In the genomic region with DNA sequence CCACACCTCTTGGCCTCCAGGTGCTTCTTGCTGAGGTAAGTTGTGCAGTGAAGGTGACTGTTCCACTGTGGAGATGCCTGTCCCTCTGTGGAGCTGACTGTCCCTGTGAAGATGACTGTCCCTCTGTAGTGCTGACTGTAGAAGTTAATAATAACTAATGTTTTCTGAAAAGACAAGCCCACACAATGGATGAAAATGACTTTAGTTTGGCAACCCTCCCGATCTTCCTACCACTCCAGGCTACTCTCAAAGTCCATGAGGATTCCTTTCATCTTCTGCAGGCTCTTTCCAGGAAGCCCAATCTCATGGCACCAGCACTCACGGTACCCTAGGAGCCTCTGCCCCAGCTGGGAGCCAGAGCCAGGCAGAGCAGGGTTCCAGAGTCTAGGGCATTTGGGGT, we compare ENCODE assay signal across 34 mouse cellular contexts. TPM values are rescaled to one million over a fixed set of nuclear protein-coding genes. Genes with fewer than 3 reads are reported as not detected.
"Had no signal": no experiment of that assay in that cellular context is flagged by ENCODE, and none has a peak within 500 bp of the region (broad histone marks: within the 10 kb centered on the region; RNA-seq: fewer than 3 reads in every experiment).

No protein-coding gene starts in this region.

- DNase-seq: left cerebral cortex, postnatal 4 days; liver; liver, embryonic 13.5 days; liver, postnatal 0 days; lung, adult 18-20 months; lung, adult 2 months; lung, embryonic 14.5 days; lung, postnatal 10 days; lung, postnatal 14 days; lung, postnatal 36 days; lung, postnatal 4 days had no signal

- H3K4me3 ChIP-seq: limb, embryonic 12.5 days; limb, embryonic 13.5 days; limb, embryonic 15.5 days; liver, embryonic 12.5 days; liver, embryonic 13.5 days; liver, embryonic 15.5 days; lung, embryonic 15.5 days; megakaryocyte, embryonic 14.5 days; midbrain, embryonic 12.5 days; midbrain, embryonic 13.5 days; myocyte; neural tube, embryonic 12.5 days; neural tube, embryonic 13.5 days had no signal

- H3K36me3 ChIP-seq: limb, embryonic 12.5 days; limb, embryonic 13.5 days; limb, embryonic 15.5 days; liver, embryonic 12.5 days; liver, embryonic 13.5 days; liver, embryonic 15.5 days; lung, embryonic 15.5 days; midbrain, embryonic 12.5 days; midbrain, embryonic 13.5 days; neural tube, embryonic 12.5 days; neural tube, embryonic 13.5 days had no signal

- H3K9me3 ChIP-seq: limb, embryonic 12.5 days; limb, embryonic 13.5 days; limb, embryonic 15.5 days; liver, embryonic 12.5 days; liver, embryonic 13.5 days; liver, embryonic 15.5 days; lung, embryonic 15.5 days; megakaryocyte, embryonic 14.5 days; midbrain, embryonic 12.5 days; midbrain, embryonic 13.5 days; neural tube, embryonic 12.5 days; neural tube, embryonic 13.5 days had no signal

- H3K4me1 ChIP-seq: limb, embryonic 15.5 days; lung, embryonic 15.5 days had no signal

- H3K9ac ChIP-seq: limb, embryonic 12.5 days; limb, embryonic 13.5 days; limb, embryonic 15.5 days; liver, embryonic 12.5 days; liver, embryonic 13.5 days; liver, embryonic 14.5 days; liver, embryonic 15.5 days; liver, postnatal 0 days; lung, embryonic 14.5 days; lung, embryonic 15.5 days; midbrain, embryonic 12.5 days; neural tube, embryonic 12.5 days; neural tube, embryonic 13.5 days had no signal

- H3K27me3 ChIP-seq: lung, embryonic 15.5 days; neural tube, embryonic 12.5 days had no signal

- H3K4me2 ChIP-seq: limb, embryonic 12.5 days; limb, embryonic 13.5 days; limb, embryonic 15.5 days; liver, embryonic 11.5 days; liver, embryonic 12.5 days; liver, embryonic 13.5 days; liver, embryonic 15.5 days; lung, embryonic 14.5 days; lung, embryonic 15.5 days; midbrain, embryonic 11.5 days; midbrain, embryonic 12.5 days; midbrain, embryonic 13.5 days; neural tube, embryonic 12.5 days; neural tube, embryonic 13.5 days had no signal

- H3K27ac ChIP-seq: limb, embryonic 12.5 days; limb, embryonic 13.5 days; limb, embryonic 15.5 days; liver, embryonic 12.5 days; liver, embryonic 13.5 days; liver, embryonic 14.5 days; liver, embryonic 15.5 days; lung, embryonic 15.5 days; macrophage; midbrain, embryonic 12.5 days; midbrain, embryonic 13.5 days; neural tube, embryonic 12.5 days; neural tube, embryonic 13.5 days had no signal

- ATAC-seq: liver, embryonic 12.5 days; liver, postnatal 0 days; lung, postnatal 0 days; midbrain, embryonic 13.5 days; midbrain, embryonic 16.5 days had no signal

RNA-seq across cellular contexts. Expression of a gene that starts 37.7 kb away (rescaled TPM):
- polyA plus RNA-seq: limb, embryonic 11.5 days; limb, embryonic 12.5 days; limb, embryonic 13.5 days; limb, embryonic 15.5 days; liver, adult 2 months; liver, embryonic 11.5 days; liver, embryonic 12.5 days; liver, embryonic 13.5 days; liver, embryonic 14.5 days; liver, embryonic 15.5 days; liver, embryonic 16.5 days; liver, postnatal 0 days; lung, adult 2 months; lung, embryonic 14.5 days; lung, embryonic 15.5 days; lung, embryonic 16.5 days; lung, postnatal 0 days; macrophage; midbrain, embryonic 14.5 days; midbrain, embryonic 16.5 days; myocyte had no signal
